Mouse (Mus musculus) thymus, postnatal 10 days (tissue): Measurements from ENCODE around the gene Mical2.

Experiments used
- DNase-seq, 2 experiments: peaks; one replicate each; pipeline ENCODE4 v3.0.0; 2021; ENCODE audit warnings: low spot score in 2 of 2

Mical2 gene

DNA sequence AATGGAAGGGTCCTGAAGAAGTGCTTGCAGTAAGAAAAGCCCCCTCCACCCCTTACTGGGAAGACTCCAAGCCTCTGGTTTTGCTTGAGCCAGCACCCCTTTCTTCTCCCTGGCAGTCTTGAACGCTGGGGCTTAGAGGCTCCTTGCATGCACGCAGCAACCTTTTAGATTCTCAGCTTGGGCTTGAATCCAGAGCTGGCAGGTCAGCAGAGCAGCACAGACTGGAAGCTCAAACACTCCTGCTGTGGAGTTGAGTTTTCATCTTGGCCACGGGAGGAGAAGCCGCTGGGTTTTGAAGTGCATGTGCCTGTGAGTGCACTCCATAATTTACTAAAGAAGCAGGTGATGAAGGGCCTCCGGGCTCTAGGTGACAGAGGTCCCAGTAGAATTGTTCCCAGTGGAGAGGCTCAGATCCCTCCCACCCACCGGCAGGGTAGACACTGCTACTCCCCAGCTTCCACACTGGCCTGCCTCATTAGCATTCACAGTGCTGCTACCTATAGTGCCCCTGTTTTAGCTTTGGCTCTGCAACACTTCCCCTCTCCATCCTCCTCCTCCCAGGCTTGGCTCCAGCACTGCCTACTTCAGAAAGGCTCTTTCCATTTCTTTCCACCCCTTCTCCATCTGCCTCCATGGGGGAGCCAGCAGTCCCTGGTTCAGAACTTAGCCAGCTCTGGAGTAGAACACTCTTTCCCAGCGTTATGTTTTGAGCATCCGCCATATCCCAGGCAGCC, 15.7 kb downstream of the Mical2 start:
- no peak for DNase-seq

DNA sequence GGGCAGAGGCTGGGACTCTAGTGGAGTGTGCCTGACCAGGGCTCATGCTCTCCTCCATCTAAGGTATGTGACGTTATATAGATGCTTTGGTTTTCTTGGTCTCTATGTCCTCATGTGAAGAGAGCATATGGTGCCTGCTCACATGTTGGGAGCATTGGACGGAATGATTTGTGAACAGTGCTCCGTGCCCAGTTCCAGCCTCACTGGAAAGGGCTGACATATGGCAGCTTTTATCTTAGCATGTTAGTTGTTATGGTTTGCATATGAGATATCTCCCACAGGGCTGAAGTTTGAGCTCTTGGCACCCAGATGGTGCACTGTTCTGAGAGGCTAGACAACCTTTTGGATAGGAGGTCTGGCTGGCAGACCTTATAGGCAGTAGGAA, 16.3 kb downstream of the Mical2 start:
- DNase-seq: no peak

DNA sequence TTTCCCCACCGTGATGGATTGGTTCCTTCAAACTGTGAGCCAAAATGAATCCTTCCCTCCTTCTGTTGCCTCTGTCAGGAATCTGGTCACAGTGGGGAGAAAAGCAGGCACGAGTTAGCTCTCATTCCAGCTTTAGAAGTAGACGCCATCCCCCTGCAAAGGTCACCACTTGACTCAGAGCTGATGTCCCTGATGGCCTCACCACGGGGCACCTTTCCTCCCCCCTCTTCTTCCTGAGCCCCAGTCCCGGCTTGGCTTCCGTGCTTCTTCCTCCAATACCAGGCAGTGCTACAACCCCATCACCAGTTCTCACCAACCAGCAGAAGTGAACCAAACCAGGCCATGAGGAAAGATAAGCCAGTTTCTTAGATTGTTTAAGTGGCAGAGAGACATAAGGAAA, 16.9 kb downstream of the Mical2 start:
- DNase-seq: no peak

DNA sequence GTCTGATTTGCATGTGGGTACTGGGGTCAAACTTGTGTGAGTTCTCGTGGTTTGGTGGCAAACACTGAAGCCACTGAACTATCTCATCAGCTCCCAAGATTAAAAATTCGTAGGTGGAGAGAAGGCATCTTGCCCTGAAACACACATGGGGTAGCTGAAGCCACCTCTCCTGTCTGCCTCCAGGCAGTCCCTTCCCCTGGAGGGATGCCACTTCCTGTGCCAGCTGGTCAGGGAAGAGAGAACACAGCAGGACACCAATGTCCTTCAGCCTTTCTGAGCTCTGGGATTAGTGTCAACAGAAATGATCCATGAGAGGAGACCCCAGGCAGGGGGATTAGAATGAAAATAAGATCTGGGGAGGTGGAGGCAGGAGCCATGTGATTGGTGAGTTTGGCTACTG, 18.4 kb downstream of the Mical2 start:
- DNase-seq: no peak

DNA sequence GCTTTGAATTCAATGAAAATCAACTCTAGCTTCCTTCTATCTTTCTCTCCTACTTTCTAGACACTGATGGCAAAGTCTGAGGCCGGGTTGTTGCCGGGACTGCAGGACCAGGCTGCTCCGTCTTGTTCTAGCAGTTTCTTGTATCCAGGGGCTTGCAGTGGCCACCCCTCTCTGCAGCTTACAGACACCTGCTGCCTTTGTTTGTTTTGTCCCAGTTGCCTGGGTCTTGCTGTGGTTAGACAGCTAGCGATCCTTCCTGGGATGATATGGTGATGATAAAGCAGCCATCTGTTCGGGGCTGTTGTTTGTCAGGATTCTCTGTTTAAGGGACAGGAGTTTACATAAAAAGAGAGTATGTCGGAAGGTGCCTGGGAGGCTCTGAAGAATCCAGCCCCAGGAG, 19.0 kb downstream of the Mical2 start:
- no peak for DNase-seq

DNA sequence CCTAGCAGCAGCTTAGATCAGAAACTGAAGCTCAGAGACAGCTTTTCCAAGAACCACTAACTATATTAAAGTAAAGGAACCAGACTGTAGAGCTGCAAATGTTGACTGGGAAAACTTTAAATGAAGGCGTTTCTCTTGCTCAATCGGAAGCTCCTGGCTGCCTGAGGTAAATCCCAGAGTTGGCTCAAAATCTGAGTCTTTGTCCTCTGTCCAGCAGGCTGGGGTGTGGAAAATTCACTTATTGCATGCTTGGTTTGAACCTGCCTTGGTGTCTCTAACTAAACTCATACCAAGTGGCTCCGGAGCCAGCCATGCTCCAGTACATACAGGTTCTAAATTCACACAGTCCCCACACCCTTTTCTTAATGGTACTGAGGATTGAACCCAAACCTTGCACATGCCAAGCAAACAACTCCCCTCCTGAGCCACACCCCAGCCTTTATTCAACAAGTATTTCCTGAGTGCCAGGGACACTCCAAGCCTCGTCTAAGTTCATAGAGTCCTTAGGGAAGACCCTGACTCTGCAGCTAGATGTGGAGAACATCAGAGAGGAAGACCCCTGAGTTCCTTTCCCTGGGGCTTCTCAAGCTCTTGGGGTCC, 20.3 kb downstream of the Mical2 start:
- DNase-seq: no peak

DNA sequence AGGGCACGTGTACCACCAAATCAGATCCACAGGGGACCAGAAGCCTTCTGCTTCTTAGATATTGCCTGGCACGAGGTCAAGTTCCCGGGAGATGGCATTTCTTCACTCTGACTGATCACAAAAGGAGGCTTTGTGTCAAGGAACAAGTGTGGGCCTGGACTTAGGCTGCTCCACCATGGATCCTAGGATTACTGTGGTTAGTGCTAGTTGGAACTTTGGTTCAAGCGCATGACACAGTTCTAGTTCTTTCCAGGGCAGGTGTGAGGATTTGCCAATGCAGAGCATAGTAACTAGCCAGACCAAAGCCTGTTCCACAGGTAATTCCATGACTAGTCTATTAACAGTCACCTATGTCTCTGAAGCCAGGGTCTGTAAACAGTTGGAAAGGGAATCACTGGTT, 20.8 kb downstream of the Mical2 start:
- DNase-seq: no peak

DNA sequence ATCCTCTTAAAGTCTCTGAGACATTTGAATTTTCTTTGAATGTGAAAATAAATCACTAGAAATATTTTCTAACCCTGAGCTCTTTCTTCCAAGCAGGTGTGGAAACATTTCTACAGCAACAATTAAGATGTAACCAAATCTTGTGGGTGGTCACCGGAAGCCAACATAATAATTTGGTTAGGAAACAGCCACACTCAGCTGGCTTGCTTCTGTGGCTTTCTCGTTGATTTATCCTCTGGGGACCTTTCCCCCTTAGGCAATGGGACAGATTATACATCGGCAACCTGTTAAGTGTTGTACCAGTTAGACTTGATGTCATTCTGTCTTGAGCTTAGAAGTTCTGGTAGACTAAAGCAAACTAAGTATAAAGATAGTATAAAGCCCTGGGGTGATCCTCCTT, 22.2 kb downstream of the Mical2 start:
- DNase-seq: no peak

DNA sequence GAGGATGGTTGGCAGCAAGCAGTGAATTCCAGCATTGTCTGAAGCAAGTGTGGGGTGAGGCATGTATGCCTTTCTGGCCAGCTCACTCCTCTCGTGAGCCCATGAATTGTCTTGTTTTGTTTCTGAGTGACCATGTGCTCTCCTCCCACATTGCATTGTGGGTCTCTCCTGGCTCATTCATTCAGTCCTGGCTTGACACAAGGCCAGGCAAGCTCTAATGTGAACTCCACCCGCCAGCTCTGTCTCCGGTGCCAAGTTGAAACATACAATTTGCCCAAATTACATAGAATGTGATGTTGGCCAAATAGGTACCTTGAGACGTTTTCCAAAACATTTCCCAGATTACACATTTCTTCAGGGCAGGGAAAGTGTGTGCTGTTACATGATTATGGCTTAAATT, 23.8 kb downstream of the Mical2 start:
- DNase-seq: no peak

DNA sequence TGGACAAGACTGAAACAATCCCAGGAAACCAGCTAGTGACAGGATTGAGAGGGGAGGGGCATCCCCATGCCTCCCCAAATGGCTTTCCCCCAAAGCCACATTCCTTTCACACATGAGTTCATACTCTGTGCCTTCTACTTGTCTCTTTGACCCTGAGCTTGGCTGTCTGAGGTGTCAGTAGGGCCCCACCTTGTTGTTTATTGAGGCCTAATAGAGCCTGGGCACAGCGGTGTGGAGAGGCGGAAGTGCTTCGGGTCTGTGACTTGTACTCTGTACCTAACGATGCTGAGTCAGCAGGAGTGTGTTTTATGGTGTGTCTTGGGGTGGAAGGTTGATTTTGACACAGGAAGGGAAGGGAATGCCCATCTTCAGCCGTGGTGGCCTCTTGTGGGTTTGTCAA, 26.4 kb downstream of the Mical2 start:
- DNase-seq: no peak

DNA sequence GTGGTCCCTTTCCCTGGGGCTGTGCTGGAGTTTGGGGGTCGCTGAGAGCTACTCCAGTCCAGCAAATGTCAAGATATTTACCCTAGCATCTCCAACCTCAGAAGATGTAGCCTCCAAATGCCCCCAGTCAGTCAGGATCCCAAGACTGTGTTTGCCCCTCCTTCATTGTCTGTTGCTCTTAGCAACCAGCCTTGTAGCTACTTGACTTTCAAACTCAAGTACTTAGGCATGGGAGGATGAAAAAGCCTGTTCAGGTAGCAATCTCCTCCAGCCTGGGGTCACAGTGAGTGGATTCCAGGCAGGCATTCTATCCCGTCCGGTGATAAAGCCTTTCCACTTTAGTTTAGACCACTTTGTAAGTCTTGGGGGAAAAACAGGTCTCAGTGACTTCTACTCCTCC, 28.6 kb downstream of the Mical2 start:
- DNase-seq: no peak

DNA sequence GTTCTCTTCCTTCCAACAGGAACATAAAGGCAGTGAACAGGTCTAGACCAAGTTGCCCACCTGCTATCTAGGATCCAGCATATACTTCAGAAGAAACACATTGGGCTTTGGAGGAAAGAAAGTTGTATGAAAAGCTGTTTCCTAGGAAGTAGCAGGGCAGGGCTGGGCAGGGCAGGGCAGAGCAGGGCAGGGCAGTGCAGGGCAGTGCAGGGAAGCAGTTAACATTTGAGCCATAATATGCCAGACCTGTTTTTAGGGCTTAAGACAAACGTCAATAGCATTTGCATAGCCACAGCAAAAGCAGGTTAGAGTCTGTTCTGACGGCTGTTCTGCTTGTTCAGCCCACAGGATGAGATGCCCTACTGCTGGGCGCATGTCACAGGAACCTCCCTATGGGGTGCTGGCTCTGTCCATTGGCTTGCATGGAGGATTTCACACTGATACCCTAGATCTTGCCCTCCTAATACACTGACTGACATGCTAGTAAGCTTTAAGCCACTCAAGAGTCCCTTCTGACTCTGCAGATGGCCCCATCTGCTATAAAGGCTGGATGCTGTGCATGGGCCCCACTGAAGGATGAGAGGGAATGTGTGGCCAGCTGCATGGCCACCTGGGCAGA, 29.7 kb downstream of the Mical2 start:
- DNase-seq: no peak

DNA sequence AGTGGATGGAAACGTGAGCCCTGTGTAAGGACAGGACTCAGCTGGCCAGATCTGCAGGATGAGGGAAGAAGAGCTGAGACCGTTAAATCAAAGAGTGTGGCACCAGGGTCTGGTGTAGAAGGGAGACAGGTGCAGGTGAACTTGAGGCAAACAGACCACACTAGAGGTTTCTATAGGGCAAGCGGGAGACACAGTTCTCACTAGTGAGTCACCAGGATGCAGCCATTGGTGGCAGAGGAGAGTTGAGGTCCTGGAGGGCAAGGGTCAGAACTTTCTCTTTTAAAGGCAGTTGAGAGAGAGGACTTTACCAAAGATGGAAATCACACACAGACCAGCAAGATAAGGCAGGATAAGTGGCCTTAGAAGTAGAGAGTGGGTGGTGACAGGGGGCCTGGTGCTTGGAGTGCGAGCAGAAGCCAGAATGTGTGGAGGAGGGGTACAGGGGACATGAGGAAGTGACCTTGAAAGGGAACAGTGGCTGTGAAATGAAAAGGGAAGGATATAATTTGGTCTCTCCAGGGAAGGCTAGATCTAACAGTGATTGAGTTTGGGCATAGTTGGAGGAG, 32.8 kb downstream of the Mical2 start:
- DNase-seq: no peak

DNA sequence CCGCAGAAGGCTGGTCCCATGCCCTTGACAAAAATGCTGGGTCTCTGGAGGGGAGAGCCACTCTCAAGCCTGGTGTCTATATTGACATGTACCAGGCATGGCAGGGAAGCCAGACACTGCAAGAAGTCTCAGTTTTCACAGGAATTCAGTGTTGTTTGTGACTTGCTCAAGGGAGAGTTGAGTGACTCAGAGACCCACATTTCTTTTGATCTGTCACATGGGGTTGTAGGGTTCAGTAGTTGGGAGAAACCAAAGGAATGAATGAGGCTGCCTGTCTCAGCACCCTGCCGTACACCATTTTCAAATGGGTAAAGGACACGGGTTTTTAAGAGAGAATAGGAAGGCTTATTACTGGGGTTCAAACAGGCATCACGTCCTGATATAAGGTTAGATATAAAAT, 33.6 kb downstream of the Mical2 start:
- DNase-seq: no peak

DNA sequence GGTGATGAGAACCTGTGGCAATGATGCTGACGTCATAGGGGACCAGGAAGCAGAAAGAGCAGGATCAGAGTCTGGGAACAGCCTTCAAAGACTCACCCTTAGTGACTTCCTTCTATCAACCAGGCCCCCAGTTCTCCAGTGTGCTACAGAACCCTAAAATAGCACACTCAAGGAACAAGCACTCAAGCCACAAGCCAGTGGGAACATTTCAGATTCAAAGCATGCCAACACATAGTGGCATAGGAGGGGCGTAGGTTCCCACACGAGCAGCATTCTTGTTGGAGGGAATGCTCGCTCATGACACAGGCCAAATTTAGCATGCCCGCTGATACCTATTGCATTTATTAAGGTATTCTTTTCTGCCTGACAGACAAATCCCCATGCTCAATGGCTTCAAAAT, 35.5 kb downstream of the Mical2 start:
- no peak for DNase-seq

DNA sequence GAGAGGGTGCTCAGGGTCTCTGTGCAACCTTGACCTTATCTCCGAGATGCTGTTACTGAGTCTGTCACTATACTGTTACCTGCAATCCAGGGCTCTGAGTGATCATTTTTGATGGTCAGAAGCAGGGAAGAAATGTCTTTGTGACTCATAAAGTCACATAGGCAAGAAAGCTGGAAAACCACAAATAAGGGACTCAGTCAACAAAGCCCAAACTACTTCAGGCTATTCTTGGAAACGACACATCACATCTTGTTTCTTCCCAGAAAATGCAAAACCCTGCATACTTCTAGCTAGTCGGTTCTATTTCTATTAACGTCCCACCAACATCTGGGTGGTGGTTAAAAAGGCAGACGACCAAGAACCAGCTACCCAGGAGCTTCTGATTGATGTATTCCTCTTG, 41.6 kb downstream of the Mical2 start:
- DNase-seq: no peak

DNA sequence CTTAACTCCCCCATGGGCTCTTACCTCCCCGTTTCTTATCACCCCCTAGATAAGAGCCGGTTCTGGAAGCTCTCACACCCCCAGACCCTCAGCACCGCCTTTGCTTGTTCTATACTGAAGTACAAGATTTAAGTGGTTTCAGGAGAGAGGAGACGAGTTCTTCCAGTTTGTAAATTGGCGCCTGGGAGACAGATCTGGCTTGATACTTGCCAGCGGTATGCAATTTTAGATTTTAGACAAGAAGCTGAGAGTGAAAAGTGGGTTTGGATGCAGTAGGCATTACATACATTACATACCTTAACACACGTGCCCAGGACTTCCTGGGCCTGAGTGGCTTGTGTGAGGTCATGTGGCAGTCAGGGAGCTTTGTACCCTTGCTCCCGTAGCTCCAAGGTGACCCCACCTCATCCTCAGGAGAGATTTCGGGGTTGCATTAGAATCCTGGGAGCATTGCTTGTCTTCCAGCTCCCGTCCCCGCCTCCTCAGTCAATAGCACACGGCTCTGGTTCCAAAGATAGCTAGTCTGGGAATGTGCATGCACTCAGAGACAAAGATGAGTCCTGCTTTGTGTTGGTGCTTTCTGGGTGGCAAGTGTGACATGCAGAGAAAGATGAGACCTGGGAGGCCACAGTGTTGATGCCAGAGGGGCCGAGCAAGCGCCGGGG, 43.2 kb downstream of the Mical2 start:
- no peak for DNase-seq

DNA sequence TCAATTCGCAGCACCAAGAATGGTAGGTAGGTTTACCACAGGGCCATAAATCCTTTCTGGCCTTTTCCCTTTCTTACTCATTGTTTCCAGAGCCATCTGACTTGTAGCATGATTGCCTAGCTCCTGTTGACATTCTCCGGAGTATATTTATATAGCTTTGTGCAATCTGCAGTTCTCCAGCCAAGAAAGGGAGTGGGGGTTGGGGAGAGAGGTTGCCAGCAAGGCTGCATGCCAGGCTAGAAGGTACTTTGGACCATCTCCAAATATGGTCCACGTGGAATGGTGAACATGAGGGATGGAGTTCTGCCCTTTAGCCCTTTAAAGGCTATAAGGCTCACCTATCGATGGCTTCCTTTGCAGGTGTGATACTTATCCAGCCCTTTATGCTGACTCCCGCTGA, 45.2 kb downstream of the Mical2 start:
- DNase-seq: no peak

DNA sequence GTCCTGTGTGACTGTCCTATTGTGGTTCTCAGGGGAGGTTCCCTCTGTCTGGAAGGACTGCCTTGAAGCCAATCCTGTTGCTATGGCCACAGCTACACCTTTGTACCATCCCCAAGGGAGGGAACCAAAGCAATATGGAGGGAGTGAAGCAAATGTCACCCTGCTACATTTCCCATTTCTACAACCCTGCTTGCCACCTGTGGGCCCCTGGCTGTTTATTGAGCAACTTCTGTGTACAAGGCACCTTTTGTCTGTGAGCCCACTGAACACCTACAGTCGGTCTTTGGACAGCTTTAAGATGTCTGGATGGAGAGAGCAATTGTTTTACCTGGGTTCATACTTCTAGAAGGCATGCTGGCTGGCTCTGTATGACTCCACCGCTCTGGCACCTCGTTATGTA, 46.0 kb downstream of the Mical2 start:
- DNase-seq: no peak

DNA sequence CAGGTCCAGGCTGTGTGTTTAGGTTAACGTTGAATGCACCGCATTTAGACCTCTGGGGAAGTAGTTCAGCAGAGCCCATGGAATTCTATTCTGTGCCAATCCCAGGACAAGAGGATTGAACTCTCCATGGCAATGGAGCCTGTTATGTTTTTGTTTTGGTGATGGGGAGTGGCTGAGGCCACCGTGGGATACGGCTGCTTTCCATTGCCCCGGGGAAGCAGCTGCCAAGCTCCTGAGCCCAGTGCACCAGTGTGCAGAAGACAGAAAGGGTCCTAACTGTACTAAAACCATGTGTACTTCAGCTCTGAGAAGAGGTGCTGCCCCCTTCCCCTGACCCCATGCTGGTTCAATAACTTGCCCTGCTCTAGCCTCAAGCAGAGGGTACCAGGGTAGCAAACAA, 47.0 kb downstream of the Mical2 start:
- no peak for DNase-seq

DNA sequence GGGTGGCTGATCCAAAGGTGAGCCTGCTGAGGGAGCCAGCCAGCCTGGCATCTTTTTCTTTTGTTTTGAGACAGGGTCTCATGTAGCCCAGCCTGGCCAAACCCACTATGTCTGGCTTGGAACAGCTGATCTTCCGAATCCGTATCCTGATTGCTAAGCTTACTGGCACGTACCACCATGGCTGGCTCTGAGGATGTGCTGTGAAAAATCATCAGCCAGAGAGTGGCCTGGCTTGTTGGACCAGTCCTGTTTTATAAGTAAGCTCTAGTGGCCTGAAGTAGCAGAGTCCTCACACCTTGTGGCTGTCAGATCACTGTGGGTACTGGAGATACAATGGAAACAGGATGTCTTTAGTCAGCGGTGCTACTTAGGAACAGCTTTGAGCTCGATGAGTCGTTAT, 47.8 kb downstream of the Mical2 start:
- DNase-seq: no peak

DNA sequence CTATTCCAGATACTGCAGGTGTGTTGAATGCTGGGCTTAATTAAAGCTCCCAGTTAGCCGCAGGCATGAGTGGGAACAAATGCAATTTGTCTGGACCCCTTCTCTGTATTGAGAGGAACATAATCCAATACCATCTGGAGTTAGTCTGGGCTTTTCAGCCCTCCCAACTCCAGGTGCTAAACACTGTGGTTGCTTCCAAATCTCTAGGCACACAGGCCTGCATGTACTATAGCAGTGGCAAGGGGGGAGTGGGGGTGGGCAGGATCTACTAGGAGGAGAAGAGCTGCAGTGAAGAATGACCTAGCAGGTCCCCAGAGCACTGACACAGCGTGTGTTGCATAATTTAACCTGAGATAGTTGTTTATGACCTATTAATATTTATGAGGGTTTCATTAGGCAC, 49.0 kb downstream of the Mical2 start:
- DNase-seq: no peak

DNA sequence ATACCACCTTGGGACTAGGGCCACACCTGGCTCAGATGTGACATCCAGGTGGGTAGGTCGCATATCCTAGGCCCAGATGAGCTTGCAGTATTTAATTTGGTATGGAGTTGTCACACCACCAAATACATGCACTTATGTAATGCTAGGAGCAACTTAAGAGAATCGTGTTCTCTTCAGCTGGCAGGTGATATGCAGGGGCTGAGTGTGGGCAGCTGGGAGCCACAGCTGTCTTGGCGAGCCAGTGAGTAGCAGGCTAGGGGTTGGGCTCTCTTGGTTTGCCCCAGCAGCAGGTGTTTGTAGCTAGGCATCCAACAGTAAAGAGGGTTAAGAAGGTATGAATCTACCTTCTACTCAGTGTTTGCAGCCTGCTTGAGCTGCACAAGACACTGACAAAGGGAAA, 49.4 kb downstream of the Mical2 start:
- DNase-seq: peak in 1 of 2 experiments; percentile 27
